Mouse (Mus musculus): ENCODE measurements around the gene Cga. TPM values are rescaled to one million over a fixed set of nuclear protein-coding genes. Genes with fewer than 3 reads are reported as not detected.

Cga gene
- polyA plus RNA-seq, 2 experiments, result not detected

DNA sequence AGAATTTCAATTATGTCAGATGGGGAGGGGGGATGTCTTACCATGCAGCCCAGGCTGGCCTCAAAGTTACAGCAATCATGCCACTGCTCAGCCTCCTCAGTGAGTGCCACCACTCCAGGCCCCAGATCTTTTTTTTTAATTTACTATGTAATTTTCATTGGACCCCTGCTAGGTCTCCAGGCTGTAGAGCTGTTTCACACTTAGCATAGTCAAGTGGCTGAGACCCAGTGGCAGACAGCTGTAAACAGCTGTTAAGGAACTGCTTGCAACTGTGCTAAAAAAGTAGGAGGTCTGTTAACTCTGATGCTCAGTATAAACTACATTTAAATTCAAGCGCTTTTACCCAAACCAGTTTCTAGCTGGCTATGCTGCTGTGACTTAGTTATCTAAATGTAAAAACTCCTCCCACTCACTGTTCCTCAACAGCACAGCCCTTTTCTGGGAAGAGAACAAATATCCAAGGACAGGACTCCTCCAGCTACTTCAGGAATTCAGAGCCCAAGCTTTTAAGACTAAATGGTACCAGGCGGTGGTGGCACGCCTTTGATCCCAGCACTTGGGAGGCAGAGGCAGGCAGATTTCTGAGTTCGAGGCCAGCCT lies 20.6 kb upstream of the Cga start:
- no peak for TF ChIP-seq POLR2A (IDR thresholded peaks at IDR 0.05; ENCODE audit: borderline replicate concordance, extremely low read depth, insufficient read depth, insufficient read length)
- DNase-seq (ENCODE audit: low spot score), result no peak
- Histone ChIP-seq H3K4me2 (replicated peaks; ENCODE audit: low read depth, low read length, severe bottlenecking) (no peak overlapping the region), H3K27me3 (ENCODE audit: control insufficient read depth, insufficient read depth, low read length) (no peaks in the 10 kb centered on the region), H3K4me3 (replicated peaks; ENCODE audit: low read length) (no peak overlapping the region), H3K9ac (ENCODE audit: low read depth, low read length, severe bottlenecking) (no peak overlapping the region), H3K36me3 (ENCODE audit: control insufficient read depth, insufficient read depth, low read length) (no peaks in the 10 kb centered on the region), H3K27ac (replicated peaks; ENCODE audit: low read depth, low read length) (no peak overlapping the region), H3K9me3 (ENCODE audit: control insufficient read depth, low read length) (no peaks in the 10 kb centered on the region), H3K4me1 (ENCODE audit: control insufficient read depth, insufficient read depth, low read length) (no peaks in the 10 kb centered on the region)
- peak; percentile 9; the same call in 1 of the 2 replicates for ATAC-seq (ENCODE audit: low FRiP score, low read depth)
- 85% methylated on average over 4 of the region's 4 CpGs for WGBS

DNA sequence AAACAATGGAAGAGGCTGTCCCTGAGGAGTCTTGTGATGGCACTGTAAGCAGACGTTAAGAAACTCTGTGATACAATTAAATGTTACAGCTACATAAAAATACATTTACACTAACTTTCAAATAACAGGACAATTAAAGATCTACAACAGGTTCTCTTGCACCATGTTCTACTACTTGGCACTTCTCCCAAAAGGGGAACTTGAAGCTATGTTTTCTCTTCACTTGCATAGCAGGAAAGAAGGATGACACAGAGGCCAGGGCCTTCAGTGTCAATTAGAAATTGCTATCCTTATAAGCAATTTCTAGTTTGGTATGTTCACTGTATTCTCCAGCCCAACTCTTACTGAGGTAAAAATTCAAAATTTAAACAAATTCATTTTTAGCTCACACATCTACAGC lies 19.3 kb upstream of the Cga start:
- no peak overlapping the region for H3K4me2 ChIP-seq (replicated peaks; ENCODE audit: low read depth, low read length, severe bottlenecking)
- no peak overlapping the region for H3K27ac ChIP-seq (replicated peaks; ENCODE audit: low read depth, low read length)
- H3K36me3 ChIP-seq (ENCODE audit: control insufficient read depth, insufficient read depth, low read length), result no peaks in the 10 kb centered on the region
- DNase-seq (ENCODE audit: low spot score) (no peak), ATAC-seq (ENCODE audit: low FRiP score, low read depth) (no peak)
- H3K9ac ChIP-seq (ENCODE audit: low read depth, low read length, severe bottlenecking), result no peak overlapping the region
- no peak for TF ChIP-seq POLR2A (IDR thresholded peaks at IDR 0.05; ENCODE audit: borderline replicate concordance, extremely low read depth, insufficient read depth, insufficient read length)
- H3K4me3 ChIP-seq (replicated peaks; ENCODE audit: low read length), result no peak overlapping the region
- WGBS, result 64% methylated on average over 1 of the region's 1 CpGs
- no peaks in the 10 kb centered on the region for H3K4me1 ChIP-seq (ENCODE audit: control insufficient read depth, insufficient read depth, low read length)
- no peaks in the 10 kb centered on the region for H3K27me3 ChIP-seq (ENCODE audit: control insufficient read depth, insufficient read depth, low read length)
- H3K9me3 ChIP-seq (ENCODE audit: control insufficient read depth, low read length), result no peaks in the 10 kb centered on the region

DNA sequence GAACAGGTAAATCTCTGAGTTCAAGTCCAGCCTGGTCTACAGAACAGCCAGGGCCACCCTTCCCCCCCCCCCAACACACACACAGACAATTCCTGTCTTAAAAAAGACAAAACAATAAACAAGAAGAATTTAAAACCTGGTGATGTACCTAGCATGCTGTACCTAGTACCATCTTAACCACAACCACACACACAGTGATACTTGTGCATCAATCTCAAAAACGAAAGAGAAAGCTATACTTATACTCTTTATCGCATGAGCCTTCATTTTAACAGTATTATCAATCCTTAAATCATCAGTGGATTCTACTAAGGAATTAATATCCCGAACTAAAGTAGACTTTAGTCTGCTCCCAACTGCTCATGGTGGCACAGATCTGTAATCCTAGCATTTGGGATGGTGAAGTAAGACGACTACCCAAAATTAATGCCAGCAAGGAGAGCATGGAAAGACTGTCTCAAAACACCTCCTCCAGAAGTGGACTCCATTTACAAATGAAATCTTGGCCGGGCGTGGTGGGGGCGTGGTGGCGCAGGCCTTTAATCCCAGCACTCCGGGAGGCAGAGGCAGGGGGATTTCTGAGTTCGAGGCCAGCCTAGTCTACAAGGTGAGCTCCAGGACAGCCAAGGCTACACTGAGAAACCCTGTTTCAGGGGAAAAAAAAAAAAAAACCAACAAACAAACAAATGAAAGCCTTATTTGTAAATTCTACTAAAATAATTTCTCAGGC lies 12.5 kb upstream of the Cga start:
- DNase-seq (ENCODE audit: low spot score), result no peak
- H3K27me3 ChIP-seq (ENCODE audit: control insufficient read depth, insufficient read depth, low read length), result no peaks in the 10 kb centered on the region
- no peaks in the 10 kb centered on the region for H3K36me3 ChIP-seq (ENCODE audit: control insufficient read depth, insufficient read depth, low read length)
- H3K4me1 ChIP-seq (ENCODE audit: control insufficient read depth, insufficient read depth, low read length), result peaks cover 9% of the 10 kb centered on the region
- TF ChIP-seq POLR2A (IDR thresholded peaks at IDR 0.05; ENCODE audit: borderline replicate concordance, extremely low read depth, insufficient read depth, insufficient read length), result no peak
- H3K4me2 ChIP-seq (replicated peaks; ENCODE audit: low read depth, low read length, severe bottlenecking), result peak overlapping the region; percentile 55
- ATAC-seq (ENCODE audit: low FRiP score, low read depth), result no peak
- 88% methylated on average over 10 of the region's 10 CpGs for WGBS
- H3K9ac ChIP-seq (ENCODE audit: low read depth, low read length, severe bottlenecking), result 0 out of 2 replicates have a peak overlapping the region, but pooled peaks have one; percentile 100
- peak overlapping the region; percentile 96 for H3K4me3 ChIP-seq (replicated peaks; ENCODE audit: low read length)
- H3K27ac ChIP-seq (replicated peaks; ENCODE audit: low read depth, low read length), result no peak overlapping the region
- H3K9me3 ChIP-seq (ENCODE audit: control insufficient read depth, low read length), result no peaks in the 10 kb centered on the region

DNA sequence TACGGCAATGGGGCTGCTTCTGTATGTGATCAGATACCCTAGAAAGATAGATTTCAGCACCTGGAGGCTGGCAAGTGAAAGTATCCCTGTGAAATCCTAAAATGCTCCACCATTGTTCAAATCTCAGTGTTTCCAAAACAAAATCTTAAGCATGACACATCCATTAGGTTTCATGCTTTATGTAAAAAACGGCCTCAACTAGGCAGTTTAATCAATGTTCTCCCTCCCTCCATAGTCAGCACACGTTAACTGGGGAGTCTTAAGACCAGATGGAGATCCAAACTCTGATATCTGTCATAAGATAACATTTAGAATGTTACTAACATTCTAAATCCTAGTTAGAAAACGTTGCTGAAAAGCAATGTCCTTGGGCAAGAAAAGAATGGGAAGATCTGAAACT lies 11.7 kb upstream of the Cga start:
- ATAC-seq (ENCODE audit: low FRiP score, low read depth) (no peak), DNase-seq (ENCODE audit: low spot score) (no peak)
- WGBS, result 13% methylated on average over 4 of the region's 4 CpGs
- Histone ChIP-seq H3K4me3 (replicated peaks; ENCODE audit: low read length) (peak overlapping the region; percentile 96), H3K9me3 (ENCODE audit: control insufficient read depth, low read length) (no peaks in the 10 kb centered on the region), H3K9ac (ENCODE audit: low read depth, low read length, severe bottlenecking) (peak overlapping the region; percentile 100), H3K36me3 (ENCODE audit: control insufficient read depth, insufficient read depth, low read length) (no peaks in the 10 kb centered on the region), H3K27me3 (ENCODE audit: control insufficient read depth, insufficient read depth, low read length) (no peaks in the 10 kb centered on the region), H3K27ac (replicated peaks; ENCODE audit: low read depth, low read length) (peak overlapping the region; percentile 98), H3K4me1 (ENCODE audit: control insufficient read depth, insufficient read depth, low read length) (peaks cover 12% of the 10 kb centered on the region), H3K4me2 (replicated peaks; ENCODE audit: low read depth, low read length, severe bottlenecking) (peak overlapping the region; percentile 55)
- no peak for TF ChIP-seq POLR2A (IDR thresholded peaks at IDR 0.05; ENCODE audit: borderline replicate concordance, extremely low read depth, insufficient read depth, insufficient read length)

DNA sequence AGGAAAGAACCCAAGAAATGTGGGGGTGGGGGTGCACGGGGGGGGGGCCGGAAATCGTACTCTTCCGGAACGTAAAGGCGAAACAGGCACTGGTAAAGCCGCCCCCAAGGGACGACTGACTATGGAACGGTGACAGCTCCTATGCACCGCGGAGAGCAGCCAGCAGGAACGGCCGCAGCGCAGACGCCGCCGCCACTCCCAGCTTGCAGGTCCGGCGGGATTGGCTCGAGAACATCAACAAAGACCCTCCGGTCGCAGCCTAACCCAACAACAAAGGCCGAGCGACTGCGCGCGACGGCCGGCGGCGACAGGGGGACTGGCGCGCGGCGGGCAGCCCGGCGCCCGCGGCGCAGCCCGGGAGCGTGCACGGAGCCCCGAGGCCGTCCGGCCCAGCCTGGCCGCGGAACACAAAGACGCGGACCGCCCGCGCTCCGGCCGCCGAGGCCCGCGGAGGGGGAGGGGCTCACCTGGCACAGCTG lies 11.2 kb upstream of the Cga start:
- DNase-seq (ENCODE audit: low spot score) (peak; percentile 77), ATAC-seq (ENCODE audit: low FRiP score, low read depth) (peak; percentile 54)
- H3K4me1 ChIP-seq (ENCODE audit: control insufficient read depth, insufficient read depth, low read length), result peaks cover 12% of the 10 kb centered on the region
- no peaks in the 10 kb centered on the region for H3K27me3 ChIP-seq (ENCODE audit: control insufficient read depth, insufficient read depth, low read length)
- peak overlapping the region; percentile 100 for H3K9ac ChIP-seq (ENCODE audit: low read depth, low read length, severe bottlenecking)
- H3K9me3 ChIP-seq (ENCODE audit: control insufficient read depth, low read length), result no peaks in the 10 kb centered on the region
- peak overlapping the region; percentile 55 for H3K4me2 ChIP-seq (replicated peaks; ENCODE audit: low read depth, low read length, severe bottlenecking)
- no peak for TF ChIP-seq POLR2A (IDR thresholded peaks at IDR 0.05; ENCODE audit: borderline replicate concordance, extremely low read depth, insufficient read depth, insufficient read length)
- H3K27ac ChIP-seq (replicated peaks; ENCODE audit: low read depth, low read length), result peak overlapping the region; percentile 98
- 1% methylated on average over 17 of the region's 58 CpGs for WGBS
- H3K36me3 ChIP-seq (ENCODE audit: control insufficient read depth, insufficient read depth, low read length), result no peaks in the 10 kb centered on the region
- H3K4me3 ChIP-seq (replicated peaks; ENCODE audit: low read length), result peak overlapping the region; percentile 96

Measured in limb, embryonic 14.5 days (tissue).